Mouse (Mus musculus) hindbrain, embryonic 10.5 days (tissue): ENCODE data around the gene Apol8. TPM values are rescaled to one million over a fixed set of nuclear protein-coding genes. Genes with fewer than 3 reads are reported as not detected.

ENCODE experiments used
- polyA plus RNA-seq: library from polyadenylated mRNA; unstranded; fragments of >200 nt; fragmentation: Nextera tagmentation; extraction: Ambion mirVana; gene quantifications from 2 replicates; pipeline ENCODE4 v1.2.1, GENCODE M21; 2016

The Apol8 gene
- polyA plus RNA-seq, 1 experiment from 2014 or later = 0.20 TPM

Other genes with a start within 250 kb of the Apol8 start
- gene Apol11a, start 248.7 kb downstream of the Apol8 start, polyA plus RNA-seq = not detected in 2 replicates
- not detected in 2 replicates for gene Apol7c, start 223.7 kb downstream of the Apol8 start, polyA plus RNA-seq
- not detected in 2 replicates for gene 1700025B11Rik, start 195.1 kb downstream of the Apol8 start, polyA plus RNA-seq
- not detected in 2 replicates for gene Apol10b, start 160.9 kb downstream of the Apol8 start, polyA plus RNA-seq
- not detected in 2 replicates for gene Gm36245, start 157.7 kb downstream of the Apol8 start, polyA plus RNA-seq
- not detected in 2 replicates for gene Apol11b, start 113.7 kb downstream of the Apol8 start, polyA plus RNA-seq
- not detected in 2 replicates for gene Apol7e, start 58.1 kb downstream of the Apol8 start, polyA plus RNA-seq
- not detected in 2 replicates for gene Apol9b, start 28.0 kb downstream of the Apol8 start, polyA plus RNA-seq
- gene Myh9, start 85.2 kb upstream of the Apol8 start, polyA plus RNA-seq = 32.7 and 38.4 TPM in 2 replicates
- 286 and 294 TPM in 2 replicates for gene Txn2, start 172.0 kb upstream of the Apol8 start, polyA plus RNA-seq
- gene Foxred2, start 199.7 kb upstream of the Apol8 start, polyA plus RNA-seq = 5.5 and 5.9 TPM in 2 replicates
- gene Eif3d, start 213.8 kb upstream of the Apol8 start, polyA plus RNA-seq = 241 and 255 TPM in 2 replicates